Mouse (Mus musculus) kidney, embryonic 14.5 days (tissue): ENCODE measurements around the gene Syt14. TPM values are rescaled to one million over a fixed set of nuclear protein-coding genes. Genes with fewer than 3 reads are reported as not detected.

Source experiments
- ATAC-seq: fragments of 200-750 bp; cut with Nextera tagmentation; 2 replicates; pipeline ENCODE4 v1.8.0; 2017; ENCODE audit warnings: moderate number of reproducible peaks, mild to moderate bottlenecking, moderate TSS enrichment, moderate library complexity; ENCODE audit not compliant: low FRiP score, low TSS enrichment
- H3K27ac ChIP-seq: fragments of 300-500 bp; sonication (generic); 2 replicates; pipeline ENCODE4 v1.5.1; 2014; ENCODE audit warnings: low read depth, mild to moderate bottlenecking, low read length, moderate library complexity, mixed read lengths
- H3K27me3 ChIP-seq: fragments of 300-500 bp; sonication (generic); 2 replicates; pipeline ENCODE4 v1.6.1; 2014; ENCODE audit warnings: mild to moderate bottlenecking, low read length; ENCODE audit not compliant: control insufficient read depth, insufficient read depth
- H3K36me3 ChIP-seq: fragments of 300-500 bp; sonication (generic); 2 replicates; pipeline ENCODE4 v1.6.1; 2014; ENCODE audit warnings: low read length, mixed read lengths; ENCODE audit not compliant: control insufficient read depth, insufficient read depth
- H3K4me1 ChIP-seq: fragments of 300-500 bp; sonication (generic); 2 replicates; pipeline ENCODE4 v1.6.1; 2014; ENCODE audit warnings: low read length, mixed read lengths; ENCODE audit not compliant: control insufficient read depth, insufficient read depth
- H3K4me2 ChIP-seq: fragments of 300-500 bp; sonication (generic); replicated peaks from 2 replicates; pipeline ENCODE4 v1.6.1; 2014; ENCODE audit warnings: low read depth, mild to moderate bottlenecking, low read length
- H3K4me3 ChIP-seq: fragments of 300-500 bp; sonication (generic); 2 replicates; pipeline ENCODE4 v1.5.1; 2014; ENCODE audit warnings: mild to moderate bottlenecking, low read length
- H3K9ac ChIP-seq: fragments of 300-500 bp; sonication (generic); 2 replicates; pipeline ENCODE4 v1.6.1; 2014; ENCODE audit warnings: low read depth, mild to moderate bottlenecking, low read length, moderate library complexity
- H3K9me3 ChIP-seq: fragments of 300-500 bp; sonication (generic); 2 replicates; pipeline ENCODE4 v1.6.1; 2016; ENCODE audit warnings: low read length; ENCODE audit not compliant: control insufficient read depth
- WGBS: fragments of 180-500 bp; shearing (Covaris S2); extraction: QIAGEN DNeasy Blood & Tissue Kit; methylation state at CpG from one replicate; pipeline ENCODE4 v1.1.7; 2014; 5-methylcytosine and 5-hydroxymethylcytosine counted together
- polyA plus RNA-seq: library from polyadenylated mRNA; unstranded; fragments of >200 nt; fragmentation: Nextera tagmentation; extraction: Ambion mirVana; gene quantifications from 2 replicates; pipeline ENCODE4 v1.2.1, GENCODE M21; 2014

The Syt14 gene
- 2.6 and 3.2 TPM in 2 replicates for polyA plus RNA-seq

DNA sequence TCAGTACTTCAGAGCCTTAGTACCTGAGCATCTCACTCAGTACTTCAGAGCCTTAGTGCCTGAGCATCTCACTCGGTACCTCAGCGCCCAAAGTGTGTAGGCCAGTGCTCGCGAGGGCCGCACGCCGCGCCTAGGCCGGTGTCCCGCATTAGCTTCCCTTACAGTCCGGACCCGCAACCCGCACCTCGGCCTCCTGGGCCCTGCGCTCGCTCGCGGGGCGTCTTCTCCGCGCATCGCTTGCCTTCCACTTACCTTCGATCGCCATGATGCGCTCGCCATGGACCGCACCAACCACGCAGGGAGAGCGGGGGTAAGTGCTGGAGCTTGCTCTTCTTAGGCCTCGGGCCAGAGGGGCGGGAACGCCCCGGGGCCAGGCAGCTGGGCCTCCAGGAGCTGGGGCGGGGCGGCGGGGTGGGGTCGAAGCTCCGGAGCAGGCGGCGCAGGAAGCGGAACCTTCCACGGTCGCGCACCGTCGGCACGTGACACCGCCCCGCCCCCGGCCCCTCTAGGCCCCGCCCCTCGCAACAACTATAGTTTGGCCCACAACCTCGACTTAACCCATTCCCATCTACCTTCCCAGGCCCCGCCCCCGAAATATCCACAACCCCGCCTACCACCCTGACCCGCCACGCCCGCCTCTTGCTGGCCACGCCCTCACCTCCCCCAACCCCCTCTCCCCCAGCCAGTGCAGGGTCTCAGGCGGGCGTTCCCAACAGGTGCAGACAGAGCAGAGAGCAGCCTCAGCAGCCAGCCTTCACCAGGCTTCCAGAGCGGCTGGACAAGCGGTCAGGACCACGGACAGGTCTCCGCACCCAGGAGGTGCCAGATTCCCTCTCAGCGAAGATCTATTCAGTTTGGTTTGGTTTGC is at the start of gene Syt14:
TSS of gene Syt14 (minus strand) at position 405 of the 868 bp plus-strand sequence.
- peak; percentile 98 for ATAC-seq
- H3K27ac ChIP-seq: no peak within 1 kb of the TSS
- H3K4me1 ChIP-seq: 0 out of 2 replicates have a peak, but pooled peaks cover 2% of the 10 kb centered on the region
- H3K4me2 ChIP-seq: peak within 1 kb of the TSS; percentile 88
- peak within 1 kb of the TSS; percentile 73 for H3K4me3 ChIP-seq
- H3K9me3 ChIP-seq: no peaks in the 10 kb centered on the region
- peaks cover 7% of the 10 kb centered on the region; the same call in 1 of the 2 replicates for H3K27me3 ChIP-seq
- peak within 1 kb of the TSS; percentile 60 for H3K9ac ChIP-seq
- WGBS: under 1% methylated on average over 63 of the region's 67 CpGs
- no peaks in the 10 kb centered on the region for H3K36me3 ChIP-seq

DNA sequence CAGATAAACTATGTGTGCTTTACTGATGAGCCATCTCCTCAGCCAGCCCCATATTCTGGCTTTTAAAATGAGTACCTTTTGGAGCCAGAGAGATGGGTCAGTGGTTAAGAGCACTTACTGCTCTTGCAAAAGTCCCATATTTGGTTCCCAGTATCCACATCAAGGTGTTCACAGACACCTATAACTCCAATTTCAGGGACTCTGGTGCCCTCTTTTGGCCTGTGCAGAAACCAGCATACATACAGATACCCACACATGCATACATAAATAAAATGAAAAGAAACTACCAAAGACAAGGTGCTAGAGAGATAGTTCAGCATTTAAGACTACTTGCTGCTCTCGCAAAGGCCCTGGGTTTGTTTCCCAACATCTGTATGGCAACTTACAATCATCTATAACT is 48.4 kb upstream of the Syt14 start:
- no peaks in the 10 kb centered on the region; the same call in 1 of the 2 replicates for H3K4me1 ChIP-seq
- no peak for ATAC-seq
- H3K4me3 ChIP-seq: no peak overlapping the region
- H3K9me3 ChIP-seq: no peaks in the 10 kb centered on the region
- H3K36me3 ChIP-seq: no peaks in the 10 kb centered on the region
- WGBS: 84% methylated on average over 1 of the region's 1 CpGs
- H3K9ac ChIP-seq: no peak overlapping the region
- H3K27me3 ChIP-seq: no peaks in the 10 kb centered on the region
- H3K27ac ChIP-seq: no peak overlapping the region
- no peak overlapping the region for H3K4me2 ChIP-seq

DNA sequence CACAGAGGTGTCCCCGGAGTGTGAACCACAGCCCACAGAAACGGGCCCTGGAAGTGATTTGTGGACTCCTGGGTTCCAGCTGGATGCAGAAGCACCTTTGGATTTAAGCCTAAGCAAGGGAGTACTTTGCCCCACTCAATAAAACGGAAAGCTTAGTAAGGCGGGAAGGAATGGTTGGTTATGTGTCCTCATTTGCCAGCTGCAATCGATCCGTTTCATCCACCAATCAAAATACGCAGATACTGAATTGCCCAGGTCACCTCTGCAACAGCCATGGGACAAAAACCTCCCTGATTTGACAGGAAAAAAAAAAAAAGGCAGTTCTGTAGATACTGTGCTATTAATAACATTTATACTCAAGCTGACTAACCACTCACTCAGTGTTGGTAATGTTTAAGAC is 47.5 kb upstream of the Syt14 start:
- no peak overlapping the region for H3K27ac ChIP-seq
- H3K27me3 ChIP-seq: no peaks in the 10 kb centered on the region
- no peak overlapping the region for H3K4me3 ChIP-seq
- H3K4me1 ChIP-seq: no peaks in the 10 kb centered on the region; the same call in 1 of the 2 replicates
- H3K36me3 ChIP-seq: no peaks in the 10 kb centered on the region
- ATAC-seq: no peak
- no peak overlapping the region for H3K9ac ChIP-seq
- 72% methylated on average over 7 of the region's 7 CpGs for WGBS
- no peak overlapping the region for H3K4me2 ChIP-seq
- no peaks in the 10 kb centered on the region for H3K9me3 ChIP-seq

GRCm38 (mm10) chr1:193082311-193082921 is 46.8 kb upstream of the Syt14 start:
- no peaks in the 10 kb centered on the region for H3K36me3 ChIP-seq

DNA sequence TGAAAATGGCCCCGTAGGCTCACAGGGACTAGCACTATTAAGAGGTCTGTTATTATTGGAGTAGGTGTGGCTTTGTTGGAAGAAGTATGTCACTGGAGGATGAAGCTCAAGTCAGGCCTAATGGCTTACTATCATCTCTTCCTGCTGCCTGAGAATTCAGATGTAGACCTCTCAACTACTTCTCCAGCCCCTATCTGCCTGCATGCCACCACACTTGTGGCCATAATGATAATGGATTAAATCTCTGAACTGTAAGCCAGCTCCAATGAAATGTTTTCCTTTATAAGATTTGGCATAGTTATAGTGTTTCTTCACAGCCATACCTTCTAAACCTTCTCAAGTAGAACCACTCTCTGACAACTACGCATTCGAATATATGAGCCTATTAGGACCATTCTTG is 27.0 kb upstream of the Syt14 start:
- 94% methylated on average over 3 of the region's 3 CpGs for WGBS
- Histone ChIP-seq H3K4me2 (no peak overlapping the region), H3K4me1 (no peaks in the 10 kb centered on the region), H3K9me3 (no peaks in the 10 kb centered on the region), H3K27me3 (no peaks in the 10 kb centered on the region), H3K4me3 (no peak overlapping the region), H3K9ac (no peak overlapping the region), H3K36me3 (no peaks in the 10 kb centered on the region), H3K27ac (no peak overlapping the region)
- ATAC-seq: no peak

More at GRCm38 (mm10) chr1:193082311-193082921, 46.8 kb upstream of the Syt14 start:
- H3K9ac ChIP-seq: no peak overlapping the region
- 0 out of 2 replicates have a peak, but pooled peaks have one; percentile 43 for ATAC-seq
- H3K27me3 ChIP-seq: no peaks in the 10 kb centered on the region
- H3K4me3 ChIP-seq: no peak overlapping the region
- H3K9me3 ChIP-seq: no peaks in the 10 kb centered on the region
- WGBS: 43% methylated on average over 10 of the region's 10 CpGs
- H3K4me2 ChIP-seq: no peak overlapping the region
- H3K27ac ChIP-seq: no peak overlapping the region
- H3K4me1 ChIP-seq: no peaks in the 10 kb centered on the region; the same call in 1 of the 2 replicates

- Histone ChIP-seq H3K27me3 (no peaks in the 10 kb centered on the region), H3K27ac (no peak overlapping the region), H3K36me3 (no peaks in the 10 kb centered on the region), H3K9me3 (no peaks in the 10 kb centered on the region), H3K9ac (no peak overlapping the region), H3K4me1 (no peaks in the 10 kb centered on the region), H3K4me2 (no peak overlapping the region), H3K4me3 (no peak overlapping the region)
- WGBS: 82% methylated on average over 2 of the region's 2 CpGs
- ATAC-seq: no peak
These were observed 24.6 kb upstream of the Syt14 start for GRCm38 (mm10) chr1:193060167-193060566.

GRCm38 (mm10) chr1:193059596-193059995 is 24.0 kb upstream of the Syt14 start:
- H3K4me3 ChIP-seq: no peak overlapping the region
- WGBS: 84% methylated on average over 5 of the region's 5 CpGs
- ATAC-seq: no peak

GRCm38 (mm10) chr1:193054401-193054800 is 18.8 kb upstream of the Syt14 start:
- 80% methylated on average over 5 of the region's 5 CpGs for WGBS
- Histone ChIP-seq H3K4me3 (no peak overlapping the region), H3K27me3 (no peaks in the 10 kb centered on the region), H3K4me2 (no peak overlapping the region), H3K9ac (no peak overlapping the region), H3K36me3 (no peaks in the 10 kb centered on the region), H3K9me3 (no peaks in the 10 kb centered on the region), H3K27ac (no peak overlapping the region), H3K4me1 (no peaks in the 10 kb centered on the region)
- no peak for ATAC-seq

More at GRCm38 (mm10) chr1:193059596-193059995, 24.0 kb upstream of the Syt14 start:
- no peak overlapping the region for H3K9ac ChIP-seq
- no peaks in the 10 kb centered on the region for H3K27me3 ChIP-seq
- no peak overlapping the region for H3K4me2 ChIP-seq
- H3K4me1 ChIP-seq: no peaks in the 10 kb centered on the region
- no peaks in the 10 kb centered on the region for H3K9me3 ChIP-seq
- no peak overlapping the region for H3K27ac ChIP-seq
- H3K36me3 ChIP-seq: no peaks in the 10 kb centered on the region

GRCm38 (mm10) chr1:193053065-193053464 is 17.5 kb upstream of the Syt14 start:
- 25% methylated on average over 5 of the region's 5 CpGs for WGBS

More at GRCm38 (mm10) chr1:193053065-193053464, 17.5 kb upstream of the Syt14 start:
- no peak overlapping the region for H3K4me3 ChIP-seq
- H3K27me3 ChIP-seq: no peaks in the 10 kb centered on the region
- no peak overlapping the region for H3K27ac ChIP-seq
- peak; percentile 39; the same call in 1 of the 2 replicates for ATAC-seq
- no peak overlapping the region for H3K4me2 ChIP-seq
- no peak overlapping the region for H3K9ac ChIP-seq
- H3K36me3 ChIP-seq: no peaks in the 10 kb centered on the region
- H3K4me1 ChIP-seq: no peaks in the 10 kb centered on the region
- H3K9me3 ChIP-seq: no peaks in the 10 kb centered on the region
